Mouse (Mus musculus): ENCODE measurements around the gene Bod1. TPM values are rescaled to one million over a fixed set of nuclear protein-coding genes. Genes with fewer than 3 reads are reported as not detected.

The Bod1 gene
- polyA plus RNA-seq, 2 experiments: 12.2 to 12.9 TPM

DNA sequence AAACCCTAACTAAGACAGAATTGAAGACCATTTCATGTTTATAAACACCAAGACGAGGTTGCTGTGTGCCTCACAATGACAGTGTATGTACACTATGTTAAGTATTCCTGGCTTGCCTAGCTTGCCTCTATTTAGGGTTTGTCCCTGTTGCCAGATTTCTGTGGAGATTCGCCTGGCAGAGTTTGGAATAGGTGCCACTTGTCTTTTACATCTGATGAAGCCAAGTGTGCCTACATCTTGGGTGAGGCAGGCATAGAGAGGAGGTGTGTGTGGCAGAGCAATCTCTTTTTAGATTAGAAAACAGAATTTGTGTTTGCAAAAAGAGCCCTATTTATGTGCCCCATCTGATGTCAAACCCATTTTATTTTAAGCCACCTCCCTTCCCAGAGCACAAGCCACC lies 12.4 kb upstream of the Bod1 start:
- H3K27me3 ChIP-seq (ENCODE audit: control insufficient read depth, insufficient read depth, low read length): no peaks in the 10 kb centered on the region
- H3K4me2 ChIP-seq (ENCODE audit: low read depth): peak overlapping the region; percentile 60
- ATAC-seq (ENCODE audit: insufficient read depth) (no peak), DNase-seq (ENCODE audit: low read depth in 3 of 3, low spot score in 3 of 3) (no peak)
- H3K9ac ChIP-seq (replicated peaks): 0 out of 2 replicates have a peak overlapping the region, but pooled peaks have one; percentile 23
- H3K36me3 ChIP-seq (replicated peaks; ENCODE audit: control insufficient read depth, insufficient read depth, low read depth): no peaks in the 10 kb centered on the region
- H3K4me3 ChIP-seq (ENCODE audit: insufficient read depth in 1 of 2, low read depth in 2 of 2, low read length in 2 of 2): peak overlapping the region; percentile 37 to 46
- H3K4me1 ChIP-seq (replicated peaks; ENCODE audit: control insufficient read depth in 2 of 2, insufficient read depth in 2 of 2, low read length in 1 of 2): peaks cover 30 to 40% of the 10 kb centered on the region in 2 experiments
- TF ChIP-seq CTCF (IDR thresholded peaks at IDR 0.05; ENCODE audit: low read depth): no peak
- TF ChIP-seq EP300 (IDR thresholded peaks at IDR 0.05; ENCODE audit: low read depth): no peak
- H3K9me3 ChIP-seq (ENCODE audit: control insufficient read depth, low read length): no peaks in the 10 kb centered on the region
- H3K27ac ChIP-seq: no peak overlapping the region
- WGBS (ENCODE audit: insufficient replicate concordance): 64% methylated on average over 2 of the region's 2 CpGs

DNA sequence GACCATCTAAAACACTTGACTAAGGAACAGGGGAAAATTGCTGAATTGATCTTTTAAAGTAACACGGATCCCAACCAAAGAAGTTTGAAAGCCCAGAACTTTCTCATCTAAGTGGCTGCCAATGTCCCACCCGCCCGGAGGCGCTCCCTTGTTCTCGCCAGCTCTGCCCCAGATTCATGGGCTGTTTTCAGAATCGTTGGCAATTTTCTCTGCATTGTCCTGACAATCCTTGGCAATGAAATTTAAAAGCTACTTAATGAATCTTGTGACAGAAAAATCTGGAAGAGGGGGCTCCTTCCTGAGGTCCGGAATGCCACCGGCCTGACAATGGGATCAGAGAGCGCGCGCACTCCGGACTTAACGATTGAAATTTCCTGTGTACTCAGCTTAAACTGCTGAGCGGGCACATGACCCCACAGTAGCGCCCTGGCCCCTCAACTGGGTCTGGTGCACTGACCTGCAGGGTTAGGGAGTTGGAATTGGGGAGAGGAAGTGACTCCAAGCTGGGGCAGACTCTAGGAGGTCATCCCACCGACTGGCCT lies 8.2 kb upstream of the Bod1 start:
- no peaks in the 10 kb centered on the region for H3K9me3 ChIP-seq (ENCODE audit: control insufficient read depth, low read length)
- H3K36me3 ChIP-seq (replicated peaks; ENCODE audit: control insufficient read depth, insufficient read depth, low read depth): no peaks in the 10 kb centered on the region
- DNase-seq (ENCODE audit: low read depth in 3 of 3, low spot score in 3 of 3) (no peak), ATAC-seq (ENCODE audit: insufficient read depth) (no peak)
- H3K9ac ChIP-seq (replicated peaks): no peak overlapping the region
- no peaks in the 10 kb centered on the region for H3K27me3 ChIP-seq (ENCODE audit: control insufficient read depth, insufficient read depth, low read length)
- H3K27ac ChIP-seq: no peak overlapping the region
- peaks cover 26 to 36% of the 10 kb centered on the region in 2 experiments for H3K4me1 ChIP-seq (replicated peaks; ENCODE audit: control insufficient read depth in 2 of 2, insufficient read depth in 2 of 2, low read length in 1 of 2)
- TF ChIP-seq CTCF (IDR thresholded peaks at IDR 0.05; ENCODE audit: low read depth) (no peak), EP300 (IDR thresholded peaks at IDR 0.05; ENCODE audit: low read depth) (no peak)
- H3K4me3 ChIP-seq (ENCODE audit: insufficient read depth in 1 of 2, low read depth in 2 of 2, low read length in 2 of 2): no peak overlapping the region
- H3K4me2 ChIP-seq (ENCODE audit: low read depth): no peak overlapping the region
- 65% methylated on average over 16 of the region's 16 CpGs for WGBS (ENCODE audit: insufficient replicate concordance)

DNA sequence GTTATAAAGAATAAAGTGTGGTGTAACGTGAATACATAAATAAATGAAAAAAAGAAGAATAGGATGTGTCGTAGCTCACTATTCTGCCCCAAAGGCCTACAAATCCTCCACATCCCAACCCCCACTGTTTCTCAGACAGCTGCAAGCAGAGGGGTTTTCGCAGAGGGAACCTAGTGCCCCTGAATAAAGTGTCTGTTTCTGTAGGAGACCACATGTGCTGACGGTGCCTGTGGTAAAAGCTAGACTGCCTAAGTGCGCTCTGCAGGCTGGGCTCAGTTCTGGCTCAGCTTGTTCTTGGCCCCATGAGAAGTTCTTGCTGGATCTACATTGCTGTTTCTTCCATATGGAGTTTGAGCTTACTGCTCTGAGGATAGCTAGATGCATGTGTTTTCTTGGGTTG lies 5.6 kb upstream of the Bod1 start:
- no peaks in the 10 kb centered on the region for H3K27me3 ChIP-seq (ENCODE audit: control insufficient read depth, insufficient read depth, low read length)
- no peak overlapping the region; the same call in 1 of the 2 replicates for H3K9ac ChIP-seq (replicated peaks)
- no peaks in the 10 kb centered on the region for H3K9me3 ChIP-seq (ENCODE audit: control insufficient read depth, low read length)
- H3K27ac ChIP-seq: no peak overlapping the region
- ATAC-seq (ENCODE audit: insufficient read depth) (no peak), DNase-seq (ENCODE audit: low read depth in 3 of 3, low spot score in 3 of 3) (no peak)
- H3K36me3 ChIP-seq (replicated peaks; ENCODE audit: control insufficient read depth, insufficient read depth, low read depth): no peaks in the 10 kb centered on the region
- no peak for TF ChIP-seq EP300 (IDR thresholded peaks at IDR 0.05; ENCODE audit: low read depth)
- no peak overlapping the region for H3K4me2 ChIP-seq (ENCODE audit: low read depth)
- H3K4me1 ChIP-seq (replicated peaks; ENCODE audit: control insufficient read depth in 2 of 2, insufficient read depth in 2 of 2, low read length in 1 of 2): peaks cover 7 to 12% of the 10 kb centered on the region in 2 experiments
- WGBS (ENCODE audit: insufficient replicate concordance): 75% methylated on average over 5 of the region's 5 CpGs
- H3K4me3 ChIP-seq (ENCODE audit: insufficient read depth in 1 of 2, low read depth in 2 of 2, low read length in 2 of 2): no peak overlapping the region

DNA sequence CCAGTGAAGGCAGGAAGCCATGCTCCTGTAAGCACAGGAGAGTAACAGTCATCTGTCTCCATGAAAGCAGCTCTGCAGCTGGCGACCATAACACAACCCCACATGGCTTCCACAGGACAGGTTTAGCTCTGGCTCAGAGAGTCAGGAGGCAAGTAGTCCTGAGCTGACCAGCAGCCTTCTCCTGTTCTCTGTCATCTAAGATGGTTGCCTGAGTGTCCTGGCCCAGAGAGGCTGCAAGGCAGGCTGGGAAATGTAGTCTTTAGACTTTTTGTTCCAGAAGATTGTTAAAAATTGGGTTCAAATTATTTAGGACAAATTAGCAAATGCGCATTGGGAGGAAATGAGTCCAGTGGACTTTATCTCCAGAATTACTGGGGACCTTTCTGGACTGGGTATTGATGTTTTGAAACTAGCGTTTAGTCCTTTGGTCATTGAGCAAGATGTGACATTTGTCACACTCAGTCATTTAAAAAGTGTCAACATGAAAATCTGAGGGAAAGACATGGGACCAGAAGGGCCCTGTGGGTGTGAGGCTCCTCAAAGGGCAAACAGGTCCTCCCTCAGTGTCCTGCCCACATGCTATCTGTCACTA lies 5.1 kb upstream of the Bod1 start:
- Histone ChIP-seq H3K36me3 (replicated peaks; ENCODE audit: control insufficient read depth, insufficient read depth, low read depth) (no peaks in the 10 kb centered on the region), H3K9me3 (ENCODE audit: control insufficient read depth, low read length) (no peaks in the 10 kb centered on the region), H3K9ac (replicated peaks) (no peak overlapping the region), H3K4me3 (ENCODE audit: insufficient read depth in 1 of 2, low read depth in 2 of 2, low read length in 2 of 2) (no peak overlapping the region), H3K27ac (no peak overlapping the region), H3K4me2 (ENCODE audit: low read depth) (no peak overlapping the region), H3K27me3 (ENCODE audit: control insufficient read depth, insufficient read depth, low read length) (no peaks in the 10 kb centered on the region), H3K4me1 (replicated peaks; ENCODE audit: control insufficient read depth in 2 of 2, insufficient read depth in 2 of 2, low read length in 1 of 2) (peaks cover 2 to 7% of the 10 kb centered on the region in 2 experiments)
- DNase-seq (ENCODE audit: low read depth in 3 of 3, low spot score in 3 of 3) (no peak), ATAC-seq (ENCODE audit: insufficient read depth) (no peak)
- 68% methylated on average over 3 of the region's 3 CpGs for WGBS (ENCODE audit: insufficient replicate concordance)
- TF ChIP-seq EP300 (IDR thresholded peaks at IDR 0.05; ENCODE audit: low read depth): no peak
- TF ChIP-seq CTCF (IDR thresholded peaks at IDR 0.05; ENCODE audit: low read depth): no peak

DNA sequence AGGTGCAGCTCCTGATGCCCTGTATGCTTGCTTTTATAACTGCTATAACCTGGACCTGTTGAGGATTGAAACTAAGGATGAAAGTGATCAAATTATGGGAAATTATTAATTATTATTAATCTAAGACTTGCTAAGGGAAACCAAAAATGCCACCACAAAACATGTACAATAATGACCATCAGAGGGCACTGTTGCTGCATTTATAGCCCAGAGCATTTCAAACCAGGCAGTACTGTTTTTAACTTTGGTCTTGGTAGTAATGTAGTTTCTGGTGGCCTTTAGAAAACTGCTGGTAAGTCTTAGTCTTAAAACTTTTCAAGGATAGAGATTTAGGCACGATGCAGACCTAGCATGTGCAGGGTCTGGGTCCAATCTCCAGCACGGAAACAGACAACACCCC lies 3.7 kb upstream of the Bod1 start:
- Histone ChIP-seq H3K9ac (replicated peaks) (no peak overlapping the region), H3K9me3 (ENCODE audit: control insufficient read depth, low read length) (no peaks in the 10 kb centered on the region), H3K4me3 (ENCODE audit: insufficient read depth in 1 of 2, low read depth in 2 of 2, low read length in 2 of 2) (no peak overlapping the region), H3K4me2 (ENCODE audit: low read depth) (no peak overlapping the region), H3K4me1 (replicated peaks; ENCODE audit: control insufficient read depth in 2 of 2, insufficient read depth in 2 of 2, low read length in 1 of 2) (peaks cover 0 to 2% of the 10 kb centered on the region in 2 experiments; a peak in 1 of 4 replicates), H3K27me3 (ENCODE audit: control insufficient read depth, insufficient read depth, low read length) (no peaks in the 10 kb centered on the region), H3K36me3 (replicated peaks; ENCODE audit: control insufficient read depth, insufficient read depth, low read depth) (no peaks in the 10 kb centered on the region), H3K27ac (no peak overlapping the region)
- whole genome bisulfite sequencing (ENCODE audit: insufficient replicate concordance): 42% methylated on average over 2 of the region's 2 CpGs
- TF ChIP-seq CTCF (IDR thresholded peaks at IDR 0.05; ENCODE audit: low read depth): peak; percentile 73
- peak; percentile 18; the same call in 1 of the 2 replicates for TF ChIP-seq EP300 (IDR thresholded peaks at IDR 0.05; ENCODE audit: low read depth)
- DNase-seq (ENCODE audit: low read depth in 3 of 3, low spot score in 3 of 3): peak; percentile 55 to 61 (median 56)
- no peak for ATAC-seq (ENCODE audit: insufficient read depth)

Data from liver, embryonic 14.5 days (tissue).